14 mouse cellular contexts compared by ENCODE assay signal in the genomic region with DNA sequence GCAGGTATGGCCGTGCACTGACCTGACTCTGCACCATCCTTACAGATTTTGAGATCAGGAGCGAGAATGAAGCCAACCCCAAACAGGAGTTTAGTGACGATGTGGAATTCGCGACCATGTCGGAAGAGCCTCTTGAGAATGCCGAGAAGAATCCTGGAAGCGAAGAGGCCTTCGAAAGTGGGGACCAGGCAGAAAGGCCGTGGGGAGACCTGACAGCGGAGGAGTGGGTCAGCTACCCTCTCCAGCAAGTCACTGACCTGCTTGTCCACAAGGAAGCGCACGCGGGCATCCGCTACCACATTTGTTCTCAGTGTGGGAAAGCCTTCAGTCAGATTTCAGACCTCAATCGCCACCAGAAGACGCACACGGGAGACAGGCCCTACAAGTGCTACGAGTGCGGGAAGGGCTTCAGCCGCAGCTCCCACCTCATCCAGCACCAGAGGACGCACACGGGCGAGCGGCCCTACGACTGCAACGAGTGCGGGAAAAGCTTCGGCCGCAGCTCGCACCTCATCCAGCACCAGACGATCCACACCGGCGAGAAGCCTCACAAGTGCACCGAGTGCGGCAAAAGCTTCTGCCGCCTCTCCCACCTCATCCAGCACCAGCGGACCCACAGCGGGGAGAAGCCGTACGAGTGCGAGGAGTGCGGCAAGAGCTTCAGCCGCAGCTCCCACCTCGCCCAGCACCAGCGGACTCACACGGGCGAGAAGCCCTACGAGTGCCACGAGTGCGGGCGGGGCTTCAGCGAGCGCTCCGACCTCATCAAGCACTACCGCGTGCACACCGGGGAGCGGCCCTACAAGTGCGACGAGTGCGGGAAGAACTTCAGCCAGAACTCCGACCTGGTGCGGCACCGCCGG. TPM values are rescaled to one million over a fixed set of nuclear protein-coding genes. Genes with fewer than 3 reads are reported as not detected.
DNase-seq lines count a peak whose midpoint lies in the region; ATAC-seq and TF ChIP-seq lines count a peak whose summit lies in the region.
"Had no signal": no experiment of that assay in that cellular context is flagged by ENCODE, and none has a peak within 500 bp of the region (broad histone marks: within the 10 kb centered on the region; RNA-seq: fewer than 3 reads in every experiment).

No protein-coding gene starts in this region.

- intact Hi-C loops in left cerebral cortex, postnatal 25 days (cut with DNase I) = no loop called here

- no peak overlapping the region for H3K27ac ChIP-seq in ES-E14 (ENCODE audit: insufficient read depth, low read depth, low read length, poor library complexity, severe bottlenecking)
- no peak overlapping the region for H3K27ac ChIP-seq in hindbrain, embryonic 13.5 days
- no peak overlapping the region for H3K27ac ChIP-seq in midbrain, embryonic 14.5 days (replicated peaks; ENCODE audit: low read depth, low read length)
- H3K27ac ChIP-seq: embryonic facial prominence, embryonic 15.5 days; liver, embryonic 13.5 days; macrophage had no signal

- peak overlapping the region; percentile 58 for H3K9ac ChIP-seq in ES-E14 (ENCODE audit: insufficient read depth, low read depth, low read length, poor library complexity, severe bottlenecking)
- H3K9ac ChIP-seq in hindbrain, embryonic 13.5 days = peak overlapping the region; percentile 61
- H3K9ac ChIP-seq in midbrain, embryonic 14.5 days (replicated peaks; ENCODE audit: low read length) = 0 out of 2 replicates have a peak overlapping the region, but pooled peaks have one; percentile 36
- H3K9ac ChIP-seq: embryonic facial prominence, embryonic 15.5 days; liver, embryonic 13.5 days had no signal

- peaks cover 0 to 14% of the 10 kb centered on the region in 2 experiments; a peak in 2 of 4 replicates for H3K4me1 ChIP-seq in ES-E14 (ENCODE audit: control insufficient read depth in 2 of 2, insufficient read depth in 2 of 2, low read length in 2 of 2, poor library complexity in 1 of 2)
- H3K4me1 ChIP-seq in hindbrain, embryonic 13.5 days (replicated peaks) = peaks cover 43% of the 10 kb centered on the region
- peaks cover 19% of the 10 kb centered on the region; the same call in 1 of the 2 replicates for H3K4me1 ChIP-seq in midbrain, embryonic 14.5 days (ENCODE audit: control insufficient read depth, insufficient read depth, low read length)

- H3K36me3 ChIP-seq in ES-E14 (ENCODE audit: control insufficient read depth, insufficient read depth, low read length, poor library complexity, severe bottlenecking) = no peaks in the 10 kb centered on the region; the same call in 1 of the 2 replicates
- peaks cover 73% of the 10 kb centered on the region for H3K36me3 ChIP-seq in hindbrain, embryonic 13.5 days
- peaks cover 72% of the 10 kb centered on the region for H3K36me3 ChIP-seq in midbrain, embryonic 14.5 days (ENCODE audit: control insufficient read depth, insufficient read depth, low read length)

- peaks cover 26% of the 10 kb centered on the region for H3K27me3 ChIP-seq in hindbrain, embryonic 13.5 days
- H3K27me3 ChIP-seq in midbrain, embryonic 14.5 days (ENCODE audit: control insufficient read depth, insufficient read depth, low read length) = peaks cover 9% of the 10 kb centered on the region; the same call in 1 of the 2 replicates
- H3K27me3 ChIP-seq: embryonic facial prominence, embryonic 15.5 days; liver, embryonic 13.5 days had no signal

- no peak for ATAC-seq in hindbrain, embryonic 13.5 days (ENCODE audit: low FRiP score)
- no peak for ATAC-seq in midbrain, embryonic 14.5 days (ENCODE audit: low FRiP score, low TSS enrichment)

- no peak for DNase-seq in ES-E14 (ENCODE audit: low read depth, low spot score)
- DNase-seq in embryo, embryonic 10.5 days (ENCODE audit: low spot score) = peak; percentile 44
- peak; percentile 52 for DNase-seq in midbrain, embryonic 14.5 days
- DNase-seq in T-cell, adult 2 months (ENCODE audit: low spot score) = no peak
- DNase-seq in left cerebral cortex, postnatal 25 days (ENCODE audit: low spot score in 2 of 2) = no peak
- DNase-seq in cerebellum, adult 8-10 months = no peak
- no peak for DNase-seq in yolk sac, embryonic 10.5 days (ENCODE audit: low spot score)
- DNase-seq: gastrocnemius, postnatal 10 days; heart, postnatal 10 days; kidney, adult 9 months; liver, embryonic 13.5 days had no signal

- H3K4me3 ChIP-seq in ES-E14 (ENCODE audit: insufficient read depth in 1 of 2, low read depth in 1 of 2, low read length in 2 of 2, poor library complexity in 1 of 2, severe bottlenecking in 1 of 2) = peak overlapping the region; percentile 51 to 52
- peak overlapping the region; percentile 2; the same call in 1 of the 2 replicates for H3K4me3 ChIP-seq in hindbrain, embryonic 13.5 days
- no peak overlapping the region for H3K4me3 ChIP-seq in midbrain, embryonic 14.5 days (replicated peaks; ENCODE audit: low read depth, low read length)
- H3K4me3 ChIP-seq: embryonic facial prominence, embryonic 15.5 days; liver, embryonic 13.5 days had no signal

- WGBS in hindbrain, embryonic 13.5 days = 25% methylated on average over 66 of the region's 66 CpGs
- WGBS in midbrain, embryonic 14.5 days = 25% methylated on average over 66 of the region's 66 CpGs

- H3K4me2 ChIP-seq in hindbrain, embryonic 13.5 days = peak overlapping the region; percentile 33
- H3K4me2 ChIP-seq in midbrain, embryonic 14.5 days (ENCODE audit: low read length) = peak overlapping the region; percentile 33
- H3K4me2 ChIP-seq: embryonic facial prominence, embryonic 15.5 days; liver, embryonic 13.5 days had no signal

- in situ Hi-C loops in ES-E14 (cut with MboI; ENCODE audit: low sequenced_read_pairs in 2 of 2, unreplicated experiment in 2 of 2) = no loop called here

- H3K9me3 ChIP-seq in ES-E14 (ENCODE audit: control insufficient read depth, insufficient read depth, low read depth, low read length) = no peaks in the 10 kb centered on the region
- peaks cover 8% of the 10 kb centered on the region; the same call in 1 of the 2 replicates for H3K9me3 ChIP-seq in hindbrain, embryonic 13.5 days
- no peaks in the 10 kb centered on the region for H3K9me3 ChIP-seq in midbrain, embryonic 14.5 days (ENCODE audit: control insufficient read depth, low read length)

TF ChIP-seq in ES-E14, 5 proteins besides CTCF, POLR2A, EP300 and RAD21:
- TF ChIP-seq HCFC1 (IDR thresholded peaks at IDR 0.05; ENCODE audit: borderline replicate concordance, insufficient read depth, low read length) = no peak
TF ChIP-seq in ES-E14: peak in this region for 0.

RNA-seq across cellular contexts. Expression of a gene that starts 5.7 kb away (rescaled TPM):
- total RNA-seq in ES-E14 (2012; rRNA removed) = 5.8 and 6.1 TPM in 2 replicates
- 41.3 and 44.5 TPM in 2 replicates for polyA plus RNA-seq in hindbrain, embryonic 13.5 days (2015; fragmentation: Nextera tagmentation; extraction: Ambion mirVana)
- polyA plus RNA-seq in midbrain, embryonic 14.5 days (2014; fragmentation: Nextera tagmentation; extraction: Ambion mirVana) = 31.1 and 47.7 TPM in 2 replicates
- total RNA-seq in left cerebral cortex, postnatal 25 days (2021) = 10 to 100 TPM; 54.6 to 64.2 TPM

RNA-seq across cellular contexts. Expression of a gene that starts 20.6 kb away (rescaled TPM):
- total RNA-seq in ES-E14 (2012; rRNA removed) = 58.1 and 73.4 TPM in 2 replicates
- polyA plus RNA-seq in hindbrain, embryonic 13.5 days (2015; fragmentation: Nextera tagmentation; extraction: Ambion mirVana) = 234 and 252 TPM in 2 replicates
- 152 and 207 TPM in 2 replicates for polyA plus RNA-seq in midbrain, embryonic 14.5 days (2014; fragmentation: Nextera tagmentation; extraction: Ambion mirVana)
- total RNA-seq in left cerebral cortex, postnatal 25 days (2021) = 10 to 100 TPM; 81.8 to 83.5 TPM

RNA-seq across cellular contexts. Expression of a gene that starts 42.6 kb away (rescaled TPM):
- 75.1 and 104 TPM in 2 replicates for total RNA-seq in ES-E14 (2012; rRNA removed)
- 2.2 and 2.4 TPM in 2 replicates for polyA plus RNA-seq in hindbrain, embryonic 13.5 days (2015; fragmentation: Nextera tagmentation; extraction: Ambion mirVana)
- polyA plus RNA-seq in midbrain, embryonic 14.5 days (2014; fragmentation: Nextera tagmentation; extraction: Ambion mirVana) = 0.18 and 1.2 TPM in 2 replicates
- total RNA-seq in left cerebral cortex, postnatal 25 days (2021) = under 1 TPM; 0.57 to 0.76 TPM
- polyA plus RNA-seq: macrophage had no signal

Comparison
In these comparisons a context has a peak if more than half of its experiments do, and no peak if none do; other contexts are left out.
1. DNase-seq: peak in embryo, embryonic 10.5 days (single experiment) and midbrain, embryonic 14.5 days (single experiment); none in ES-E14 (single experiment), T-cell, adult 2 months (single experiment), left cerebral cortex, postnatal 25 days (0 of 2), cerebellum, adult 8-10 months (single experiment) and yolk sac, embryonic 10.5 days (single experiment).
2. RNA of a gene that starts 42.6 kb away (total RNA-seq): 75.1 to 104 TPM in ES-E14; 0.57 to 0.76 TPM in left cerebral cortex, postnatal 25 days; every median in the first group is over 10 times any median in the second.
3. Peak in every context shown above with its lines, with median percentiles within 50 percentile points of each other: H3K9ac ChIP-seq.